Mouse (Mus musculus) skeletal muscle tissue, postnatal 0 days (tissue): Measurements from ENCODE around the gene Alx1. TPM values are rescaled to one million over a fixed set of nuclear protein-coding genes. Genes with fewer than 3 reads are reported as not detected.

Experiments
- polyA plus RNA-seq: library from polyadenylated mRNA; unstranded; fragments of >200 nt; fragmentation: Nextera tagmentation; extraction: Ambion mirVana; gene quantifications from 2 replicates; pipeline ENCODE4 v1.2.1, GENCODE M21; 2015

Gene Alx1
- 0.38 TPM in 1 of 2 replicates, not detected in the other for polyA plus RNA-seq

DNA sequence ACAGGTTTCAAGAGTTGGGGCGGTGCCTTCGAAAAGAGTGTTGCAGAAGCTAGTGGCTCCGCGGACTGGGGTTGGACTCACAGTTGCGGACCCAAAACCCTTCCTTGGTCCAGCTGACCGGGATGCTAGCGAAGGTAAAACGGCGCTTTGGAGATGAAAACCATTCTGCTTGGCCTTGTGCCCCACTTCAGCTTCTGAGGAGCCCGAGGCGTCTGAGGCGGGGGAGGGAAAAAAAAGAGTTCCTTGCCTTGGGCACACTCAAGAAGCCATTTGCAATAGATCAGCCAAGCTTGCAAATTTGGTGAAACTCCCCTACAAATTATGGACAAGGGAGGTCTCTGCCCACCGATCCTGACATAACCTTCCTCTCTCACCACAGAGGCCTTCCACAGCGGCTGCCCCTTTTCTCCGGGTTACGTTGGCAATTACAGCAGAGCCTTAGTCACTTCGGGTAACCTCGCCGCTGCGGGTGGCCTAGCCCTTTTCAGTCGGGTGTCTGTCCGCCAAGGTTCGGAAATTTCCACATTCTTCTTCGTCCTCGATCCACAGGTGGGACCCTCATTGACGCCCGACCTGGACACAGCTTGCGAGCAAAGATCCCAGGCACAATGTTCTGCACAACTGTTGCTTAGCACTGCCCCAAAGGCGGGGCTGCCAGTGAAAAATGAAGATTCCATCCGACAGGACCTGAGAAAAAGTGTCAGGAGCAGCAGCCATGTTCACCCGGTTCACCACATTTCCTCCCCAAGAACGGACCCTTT lies at the start of gene Alx1:
Gene Alx1 (minus strand): TSS at position 486 of the 761 bp plus-strand sequence.

Other genes with a start within 250 kb of the Alx1 start
- 0.07 TPM in 1 of 2 replicates, not detected in the other for gene Lrriq1, start 206.1 kb upstream of the Alx1 start, polyA plus RNA-seq